Mouse (Mus musculus) gastrocnemius, postnatal 36 days (tissue): ENCODE data around the gene Nkx2-4. TPM values are rescaled to one million over a fixed set of nuclear protein-coding genes. Genes with fewer than 3 reads are reported as not detected.

Experiments
- DNase-seq, 2 experiments: peaks; one replicate each; pipeline ENCODE4 v3.0.0; 2022
- intact Hi-C: fragments of 180-260 bp; cut with DNase I; formaldehyde crosslinking; loops from one replicate; pipeline ENCODE4 v1.15.1; 2025
- long read RNA-seq, 2 experiments: library from polyadenylated mRNA; stranded (forward); transcript quantifications; one replicate each; pipeline ENCODE4 v2.0.0; 2021
- total RNA-seq, 2 experiments: library from RNA; stranded (reverse); gene quantifications; 2 replicates each; pipeline ENCODE4 v1.2.3; 2021

Nkx2-4 gene
- total RNA-seq, result not detected
- long read RNA-seq, experiment 1, result 0 reads
- long read RNA-seq, experiment 2, result 0 reads

- DNase-seq, result no peak
- intact Hi-C loops, result loop anchor here (10.0 kb wide), 1 partner anchor 130 kb away; no protein-coding TSS in a partner anchor
These were observed at the start of gene Nkx2-4 for GRCm38 (mm10) chr2:147085072-147085870. Nkx2-4 (minus strand) TSS chr2:147085445.

DNA sequence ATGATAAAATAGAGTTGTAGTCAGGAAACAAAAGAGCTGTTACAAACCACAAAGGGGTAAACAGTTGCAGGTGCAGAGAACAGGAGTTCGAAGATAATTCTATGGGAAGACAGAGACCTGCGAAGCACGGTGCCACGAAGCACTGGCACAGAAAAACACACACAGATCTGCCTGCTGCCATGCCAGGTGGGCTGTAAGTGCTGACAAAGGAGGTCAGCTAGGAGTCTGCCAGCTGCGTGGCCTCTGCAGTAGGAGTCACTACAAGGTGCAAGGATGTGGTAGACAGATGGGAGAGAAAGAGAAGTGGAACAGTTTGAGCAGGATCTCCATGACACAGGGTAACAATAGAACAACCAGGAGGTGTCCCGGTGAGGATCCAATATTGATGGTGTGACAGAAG, 42.1 kb upstream of the Nkx2-4 start:
- no peak for DNase-seq
- intact Hi-C loops, result no loop called here

DNA sequence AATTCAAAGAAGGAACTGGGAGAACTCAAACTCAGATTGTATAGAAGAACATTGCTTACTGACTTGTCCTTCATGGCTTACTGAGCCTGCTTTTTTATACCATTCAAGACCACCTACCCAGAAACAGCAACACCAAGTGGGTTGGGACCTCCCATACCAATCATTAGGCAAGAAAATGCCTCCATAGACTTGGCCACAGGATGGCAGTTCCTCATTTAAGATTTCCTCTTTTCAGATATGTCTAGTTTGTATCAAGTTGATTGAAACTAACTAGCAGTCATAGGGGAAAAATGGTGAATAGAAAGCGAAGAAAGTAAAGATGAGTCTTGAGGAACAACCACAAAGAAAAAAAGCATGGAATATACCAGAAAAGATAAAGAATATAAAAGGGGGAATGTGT, 34.5 kb upstream of the Nkx2-4 start:
- no peak for DNase-seq
- intact Hi-C loops, result no loop called here

DNA sequence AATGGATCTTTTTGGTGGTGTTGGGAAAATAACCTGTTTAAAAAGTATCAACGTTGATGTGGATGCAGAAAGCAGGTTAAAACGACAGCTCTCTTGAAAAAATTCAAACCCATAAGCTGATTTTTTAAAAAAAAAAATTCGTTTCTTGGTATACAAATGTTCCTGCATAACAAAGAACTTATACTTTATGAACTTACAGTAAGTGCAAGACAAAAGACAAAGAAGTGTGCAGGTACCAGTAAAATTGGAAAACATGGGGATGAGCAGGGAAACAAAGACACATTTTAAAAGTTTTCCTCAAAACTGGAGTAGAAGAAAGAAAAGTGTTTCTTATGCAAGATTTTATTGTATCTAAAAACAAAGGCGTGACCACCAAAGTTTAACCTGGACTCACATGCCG, 1.2 kb upstream of the Nkx2-4 start:
- intact Hi-C loops, result loop anchor here (10.0 kb wide), 1 partner anchor 132 kb away; no protein-coding TSS in a partner anchor
- DNase-seq, result no peak

DNA sequence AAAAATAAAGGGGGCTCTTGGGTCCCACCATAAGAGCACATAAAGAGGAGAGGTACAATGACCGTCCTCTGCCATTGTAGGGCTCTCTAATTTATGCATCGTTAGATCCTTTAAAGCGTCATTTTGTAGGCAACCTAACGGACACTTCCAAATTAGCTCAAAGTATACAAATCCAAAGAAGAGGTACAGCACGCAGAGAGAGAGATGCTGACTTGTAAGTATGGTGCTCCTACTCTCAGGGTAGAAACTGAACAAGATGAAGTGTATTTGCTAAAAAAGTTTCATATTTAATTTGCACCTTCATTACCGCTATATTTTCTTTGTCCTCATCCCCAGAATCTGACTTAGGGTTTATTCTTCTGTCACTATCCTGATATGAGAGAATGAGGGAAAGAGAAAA, 692 bp upstream of the Nkx2-4 start:
- intact Hi-C loops, result loop anchor here (10.0 kb wide), 1 partner anchor 131 kb away; no protein-coding TSS in a partner anchor

GRCm38 (mm10) chr2:147084366-147085071, 726 bp downstream of the Nkx2-4 start:
- peak in 1 of 2 experiments; percentile 12 for DNase-seq

More for the DNA sequence above, 692 bp upstream of the Nkx2-4 start:
- DNase-seq, result no peak

GRCm38 (mm10) chr2:147083471-147084365, 1.5 kb downstream of the Nkx2-4 start:
- intact Hi-C loops, result loop anchor here (10.0 kb wide), 1 partner anchor 129 kb away; no protein-coding TSS in a partner anchor

More at GRCm38 (mm10) chr2:147084366-147085071, 726 bp downstream of the Nkx2-4 start:
- intact Hi-C loops, result loop anchor here (10.0 kb wide), 1 partner anchor 130 kb away; no protein-coding TSS in a partner anchor

GRCm38 (mm10) chr2:147082391-147082790, 2.9 kb downstream of the Nkx2-4 start:
- DNase-seq, result no peak
- intact Hi-C loops, result loop anchor here (10.0 kb wide), 1 partner anchor 128 kb away; no protein-coding TSS in a partner anchor

More at GRCm38 (mm10) chr2:147083471-147084365, 1.5 kb downstream of the Nkx2-4 start:
- peak in 1 of 2 experiments; percentile 31 for DNase-seq

GRCm38 (mm10) chr2:147074399-147074798, 10.8 kb downstream of the Nkx2-4 start:
- intact Hi-C loops, result loop anchor here (5.0 kb wide), 1 partner anchor 37 kb away; no protein-coding TSS in a partner anchor
- DNase-seq, result no peak

- no peak for DNase-seq
- intact Hi-C loops, result loop anchor here (5.0 kb wide), 1 partner anchor 37 kb away; no protein-coding TSS in a partner anchor
These were observed 11.3 kb downstream of the Nkx2-4 start for GRCm38 (mm10) chr2:147073962-147074361.

DNA sequence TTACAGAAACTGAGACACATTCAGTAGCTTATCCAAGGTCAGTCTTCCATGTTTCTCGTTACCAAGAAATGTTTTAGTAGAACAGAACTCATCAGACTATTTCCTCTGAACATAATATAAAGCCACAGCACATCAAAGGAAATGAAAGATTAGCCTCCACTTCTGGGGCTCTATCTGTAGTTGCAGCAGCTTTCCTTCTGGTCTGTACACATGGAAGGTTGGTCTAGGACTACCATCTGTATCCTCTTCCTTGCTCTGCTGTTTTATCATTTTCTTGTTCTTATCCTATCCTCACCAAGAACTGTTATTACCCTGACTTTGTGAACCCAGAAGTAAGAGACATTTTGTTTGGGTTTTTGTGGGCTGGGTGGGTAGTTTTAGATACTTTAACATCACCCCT, 14.9 kb downstream of the Nkx2-4 start:
- intact Hi-C loops, result loop anchor here (5.0 kb wide), 1 partner anchor 33 kb away; no protein-coding TSS in a partner anchor
- no peak for DNase-seq

GRCm38 (mm10) chr2:147069077-147069476, 16.2 kb downstream of the Nkx2-4 start:
- no peak for DNase-seq
- intact Hi-C loops, result no loop called here

GRCm38 (mm10) chr2:147067480-147068246, 17.6 kb downstream of the Nkx2-4 start:
- DNase-seq, result no peak
- intact Hi-C loops, result no loop called here

DNA sequence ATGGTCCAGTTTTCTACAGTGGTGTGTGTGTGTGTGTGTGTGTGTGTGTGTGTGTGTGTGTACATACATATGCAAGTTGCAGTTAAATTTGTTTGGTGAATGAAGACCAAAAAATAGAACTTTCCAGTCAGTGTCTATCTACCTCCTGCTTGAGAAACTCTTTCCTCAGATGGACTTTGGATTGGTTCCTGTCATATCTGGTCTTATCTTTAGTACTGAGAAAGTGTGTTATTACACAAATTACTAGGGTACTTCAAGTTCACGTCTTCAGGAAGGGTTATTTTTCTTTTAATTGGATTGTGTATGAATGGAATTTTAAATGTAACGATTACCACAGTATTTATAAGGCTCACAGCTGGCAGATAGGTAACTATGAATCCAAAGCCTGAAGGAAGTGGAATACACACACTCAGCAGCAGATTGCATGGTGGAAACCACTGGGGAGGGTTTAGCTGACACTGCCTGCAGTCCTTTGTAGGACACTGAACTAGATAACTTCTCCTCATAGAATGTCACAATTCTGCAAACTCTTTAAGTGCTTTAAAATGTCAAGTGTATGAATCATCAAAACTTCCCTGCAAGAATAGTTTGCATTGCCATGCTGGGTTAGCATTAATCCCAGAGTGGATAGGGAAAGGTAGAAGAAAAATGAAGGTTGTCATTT, 31.9 kb downstream of the Nkx2-4 start:
- DNase-seq, result no peak
- intact Hi-C loops, result no loop called here

- no peak for DNase-seq
- intact Hi-C loops, result no loop called here
These were observed 38.2 kb downstream of the Nkx2-4 start for GRCm38 (mm10) chr2:147047051-147047450.

GRCm38 (mm10) chr2:147035864-147036263, 49.4 kb downstream of the Nkx2-4 start:
- intact Hi-C loops, result loop anchor here (5.0 kb wide), 1 partner anchor 36 kb away; no protein-coding TSS in a partner anchor
- no peak for DNase-seq
